Mouse (Mus musculus) embryonic facial prominence, embryonic 10.5 days (tissue): ENCODE measurements around the gene Ddc. TPM values are rescaled to one million over a fixed set of nuclear protein-coding genes. Genes with fewer than 3 reads are reported as not detected.

Experiments
- DNase-seq: peaks from one replicate; pipeline ENCODE4 v3.0.0-alpha.2; 2017; ENCODE audit warnings: low spot score
- H3K27ac ChIP-seq: fragments of 300-500 bp; sonication (generic); replicated peaks from 2 replicates; pipeline ENCODE4 v1.5.1; 2016; ENCODE audit warnings: mild to moderate bottlenecking
- H3K27me3 ChIP-seq: fragments of 300-500 bp; sonication (generic); replicated peaks from 2 replicates; pipeline ENCODE4 v1.6.1; 2016; ENCODE audit warnings: low read depth, mild to moderate bottlenecking; ENCODE audit not compliant: poor library complexity, severe bottlenecking
- H3K36me3 ChIP-seq: fragments of 300-500 bp; sonication (generic); replicated peaks from 2 replicates; pipeline ENCODE4 v1.6.1; 2016; ENCODE audit warnings: mild to moderate bottlenecking, moderate library complexity
- H3K4me1 ChIP-seq: fragments of 300-500 bp; sonication (generic); 2 replicates; pipeline ENCODE4 v1.6.1; 2016
- H3K4me3 ChIP-seq: fragments of 300-500 bp; sonication (generic); 2 replicates; pipeline ENCODE4 v1.5.1; 2016; ENCODE audit warnings: mild to moderate bottlenecking, moderate library complexity
- H3K9me3 ChIP-seq: fragments of 300-500 bp; sonication (generic); 2 replicates; pipeline ENCODE4 v1.6.1; 2016; ENCODE audit warnings: mild to moderate bottlenecking
- WGBS: fragments of 180-500 bp; shearing (Covaris S2); methylation state at CpG from one replicate; pipeline ENCODE4 v1.1.7; 2016; 5-methylcytosine and 5-hydroxymethylcytosine counted together
- polyA plus RNA-seq: library from polyadenylated mRNA; unstranded; fragments of >200 nt; fragmentation: Nextera tagmentation; extraction: Ambion mirVana; gene quantifications from 2 replicates; pipeline ENCODE4 v1.2.1, GENCODE M21; 2016

Gene Ddc
- polyA plus RNA-seq, 1 experiment from 2014 or later: 6.9 TPM

- H3K27ac ChIP-seq: peak overlapping the region; percentile 97
- no peak overlapping the region for H3K4me3 ChIP-seq
- H3K27me3 ChIP-seq: no peaks in the 10 kb centered on the region
- DNase-seq: peak; percentile 65
- no peaks in the 10 kb centered on the region for H3K9me3 ChIP-seq
- H3K4me1 ChIP-seq: peaks cover 91% of the 10 kb centered on the region
- 14% methylated on average over 8 of the region's 8 CpGs for WGBS
- no peaks in the 10 kb centered on the region for H3K36me3 ChIP-seq
Observed at GRCm38 (mm10) chr11:11833100-11833499, 64.8 kb downstream of the Ddc start.

GRCm38 (mm10) chr11:11832755-11833084 lies 65.2 kb downstream of the Ddc start:
- Histone ChIP-seq H3K9me3 (no peaks in the 10 kb centered on the region), H3K4me3 (no peak overlapping the region), H3K36me3 (no peaks in the 10 kb centered on the region), H3K4me1 (peaks cover 91% of the 10 kb centered on the region), H3K27ac (peak overlapping the region; percentile 97), H3K27me3 (no peaks in the 10 kb centered on the region)
- WGBS: 19% methylated on average over 6 of the region's 6 CpGs
- peak; percentile 34 for DNase-seq

DNA sequence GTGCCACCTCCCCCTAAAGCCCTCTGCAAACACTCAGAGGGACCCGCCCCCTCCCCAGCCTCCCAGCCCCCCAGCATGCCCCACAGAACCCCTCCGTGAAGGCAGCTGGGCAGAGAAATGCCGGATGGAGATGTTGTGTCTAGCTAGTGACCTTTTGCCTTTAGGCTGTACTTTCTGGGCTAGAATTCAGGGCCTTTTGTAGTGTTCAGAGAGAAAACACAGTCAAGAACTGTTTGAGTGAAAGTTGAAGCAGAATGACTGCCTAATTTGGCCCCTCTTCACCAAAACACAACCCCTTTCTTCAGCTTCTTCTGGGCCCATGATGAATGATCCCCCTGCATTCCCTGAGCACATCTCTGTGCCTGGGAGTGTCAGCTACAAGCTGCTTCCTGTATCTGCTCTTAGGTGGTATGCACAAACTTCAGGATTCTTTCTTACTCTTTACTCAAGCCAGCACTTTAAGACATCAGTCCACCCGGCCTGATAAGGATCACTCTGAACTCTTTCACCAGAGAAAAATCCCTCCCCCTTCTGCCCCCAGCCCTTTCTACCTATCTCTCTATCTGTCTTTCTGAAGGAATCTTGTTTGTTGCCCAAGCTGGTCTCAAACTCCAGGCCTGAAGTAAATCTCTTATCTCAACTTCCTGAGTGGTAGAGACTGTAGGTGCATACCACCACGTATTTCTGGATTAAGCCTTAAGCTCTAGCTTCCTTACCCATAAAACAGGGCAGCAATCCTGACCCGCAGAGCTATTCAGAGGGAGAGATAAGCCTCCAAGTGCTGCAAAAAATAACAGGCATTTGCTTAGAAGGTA lies 65.8 kb downstream of the Ddc start:
- Histone ChIP-seq H3K9me3 (no peaks in the 10 kb centered on the region), H3K36me3 (no peaks in the 10 kb centered on the region), H3K27me3 (no peaks in the 10 kb centered on the region), H3K4me3 (no peak overlapping the region), H3K27ac (peak overlapping the region; percentile 97), H3K4me1 (peaks cover 91% of the 10 kb centered on the region)
- peak; percentile 84 for DNase-seq
- 4% methylated on average over 6 of the region's 6 CpGs for WGBS

DNA sequence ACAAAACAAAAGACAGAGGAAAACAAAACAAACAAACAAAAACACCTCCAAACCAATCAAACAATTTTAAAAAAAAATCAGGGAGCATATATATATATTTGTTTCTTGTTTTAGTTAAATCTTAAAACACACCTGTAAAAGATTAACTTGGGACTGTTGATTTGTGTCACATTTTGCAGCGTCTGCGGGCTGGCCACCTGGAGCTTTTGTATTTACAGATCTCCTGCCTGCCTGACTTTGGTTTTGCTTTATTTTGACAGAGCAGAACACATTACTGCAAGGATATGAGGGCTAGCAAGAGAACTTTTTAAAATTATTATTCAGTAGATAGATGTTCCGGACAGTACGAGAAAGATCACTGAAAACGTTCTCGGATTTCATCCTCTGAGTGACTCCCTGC lies 66.4 kb downstream of the Ddc start:
- DNase-seq: no peak
- Histone ChIP-seq H3K27me3 (no peaks in the 10 kb centered on the region), H3K4me3 (no peak overlapping the region), H3K4me1 (peaks cover 89% of the 10 kb centered on the region), H3K9me3 (no peaks in the 10 kb centered on the region), H3K27ac (peak overlapping the region; percentile 97), H3K36me3 (no peaks in the 10 kb centered on the region)
- WGBS: 3% methylated on average over 6 of the region's 6 CpGs

- H3K36me3 ChIP-seq: no peaks in the 10 kb centered on the region
- peak overlapping the region; percentile 97 for H3K27ac ChIP-seq
- H3K9me3 ChIP-seq: no peaks in the 10 kb centered on the region
- peaks cover 84% of the 10 kb centered on the region for H3K4me1 ChIP-seq
- H3K27me3 ChIP-seq: no peaks in the 10 kb centered on the region
- no peak for DNase-seq
- 32% methylated on average over 12 of the region's 12 CpGs for WGBS
- H3K4me3 ChIP-seq: no peak overlapping the region
Observed at GRCm38 (mm10) chr11:11830884-11831495, 67.0 kb downstream of the Ddc start.

GRCm38 (mm10) chr11:11829161-11830000 lies 68.6 kb downstream of the Ddc start:
- H3K36me3 ChIP-seq: no peaks in the 10 kb centered on the region
- peaks cover 91% of the 10 kb centered on the region for H3K4me1 ChIP-seq
- H3K27ac ChIP-seq: peak overlapping the region; percentile 97
- WGBS: 13% methylated on average over 11 of the region's 11 CpGs
- peak; percentile 72 for DNase-seq
- peak overlapping the region; percentile 38 for H3K4me3 ChIP-seq
- no peaks in the 10 kb centered on the region for H3K9me3 ChIP-seq
- no peaks in the 10 kb centered on the region for H3K27me3 ChIP-seq

DNA sequence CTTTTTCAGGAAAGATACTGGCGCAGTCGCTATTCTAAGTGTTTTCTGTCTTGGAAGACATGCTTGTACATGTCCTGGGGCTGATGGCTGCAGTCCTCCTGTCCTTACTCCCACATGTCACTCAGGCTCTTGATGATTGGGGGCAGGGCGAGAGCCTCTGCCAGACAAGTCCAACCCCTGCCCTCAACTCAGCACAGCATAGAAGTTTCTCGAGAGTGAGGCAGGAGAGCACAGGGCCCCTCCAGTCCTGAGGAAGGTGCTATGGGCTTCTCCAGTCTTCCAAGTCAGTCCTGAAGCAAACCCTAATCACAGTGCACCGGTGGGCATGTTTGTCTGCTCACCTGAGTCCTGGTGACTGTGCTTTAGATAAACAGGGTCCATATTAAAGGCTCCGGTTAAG lies 69.2 kb downstream of the Ddc start:
- Histone ChIP-seq H3K27ac (peak overlapping the region; percentile 97), H3K27me3 (no peaks in the 10 kb centered on the region), H3K4me1 (peaks cover 93% of the 10 kb centered on the region), H3K9me3 (no peaks in the 10 kb centered on the region), H3K4me3 (peak overlapping the region; percentile 38), H3K36me3 (no peaks in the 10 kb centered on the region)
- 13% methylated on average over 6 of the region's 6 CpGs for WGBS
- DNase-seq: peak; percentile 68

- Histone ChIP-seq H3K27me3 (no peaks in the 10 kb centered on the region), H3K9me3 (no peaks in the 10 kb centered on the region), H3K27ac (peak overlapping the region; percentile 97), H3K4me3 (peak overlapping the region; percentile 38; the same call in 1 of the 2 replicates), H3K4me1 (peaks cover 93% of the 10 kb centered on the region), H3K36me3 (no peaks in the 10 kb centered on the region)
- peak; percentile 81 for DNase-seq
- WGBS: 10% methylated on average over 5 of the region's 5 CpGs
Observed at GRCm38 (mm10) chr11:11828251-11828650, 69.7 kb downstream of the Ddc start.

- no peak overlapping the region for H3K4me3 ChIP-seq
- H3K9me3 ChIP-seq: no peaks in the 10 kb centered on the region
- DNase-seq: no peak
- H3K27me3 ChIP-seq: no peaks in the 10 kb centered on the region
- H3K27ac ChIP-seq: peak overlapping the region; percentile 97
- peaks cover 93% of the 10 kb centered on the region for H3K4me1 ChIP-seq
- no peaks in the 10 kb centered on the region for H3K36me3 ChIP-seq
Observed at GRCm38 (mm10) chr11:11826475-11826874, 71.5 kb downstream of the Ddc start.

- Histone ChIP-seq H3K36me3 (no peaks in the 10 kb centered on the region), H3K27ac (peak overlapping the region; percentile 97), H3K27me3 (no peaks in the 10 kb centered on the region), H3K9me3 (no peaks in the 10 kb centered on the region), H3K4me3 (no peak overlapping the region), H3K4me1 (peaks cover 93% of the 10 kb centered on the region)
- no peak for DNase-seq
- 85% methylated on average over 6 of the region's 6 CpGs for WGBS
Observed at GRCm38 (mm10) chr11:11825670-11826069, 72.3 kb downstream of the Ddc start.

- H3K36me3 ChIP-seq: no peaks in the 10 kb centered on the region
- peak overlapping the region; percentile 97 for H3K27ac ChIP-seq
- no peaks in the 10 kb centered on the region for H3K27me3 ChIP-seq
- no peaks in the 10 kb centered on the region for H3K9me3 ChIP-seq
- no peak overlapping the region for H3K4me3 ChIP-seq
- DNase-seq: no peak
- WGBS: 63% methylated on average over 3 of the region's 3 CpGs
- peaks cover 91% of the 10 kb centered on the region for H3K4me1 ChIP-seq
Observed at GRCm38 (mm10) chr11:11824970-11825635, 72.8 kb downstream of the Ddc start.
